Mouse (Mus musculus): ENCODE results near the gene Zmym5.
"Not testable (repeated sequence)": the region's sequence is repeated elsewhere in the genome, so short reads cannot be mapped to it uniquely, and the experiment has no call there.

Gene Zmym5

DNA sequence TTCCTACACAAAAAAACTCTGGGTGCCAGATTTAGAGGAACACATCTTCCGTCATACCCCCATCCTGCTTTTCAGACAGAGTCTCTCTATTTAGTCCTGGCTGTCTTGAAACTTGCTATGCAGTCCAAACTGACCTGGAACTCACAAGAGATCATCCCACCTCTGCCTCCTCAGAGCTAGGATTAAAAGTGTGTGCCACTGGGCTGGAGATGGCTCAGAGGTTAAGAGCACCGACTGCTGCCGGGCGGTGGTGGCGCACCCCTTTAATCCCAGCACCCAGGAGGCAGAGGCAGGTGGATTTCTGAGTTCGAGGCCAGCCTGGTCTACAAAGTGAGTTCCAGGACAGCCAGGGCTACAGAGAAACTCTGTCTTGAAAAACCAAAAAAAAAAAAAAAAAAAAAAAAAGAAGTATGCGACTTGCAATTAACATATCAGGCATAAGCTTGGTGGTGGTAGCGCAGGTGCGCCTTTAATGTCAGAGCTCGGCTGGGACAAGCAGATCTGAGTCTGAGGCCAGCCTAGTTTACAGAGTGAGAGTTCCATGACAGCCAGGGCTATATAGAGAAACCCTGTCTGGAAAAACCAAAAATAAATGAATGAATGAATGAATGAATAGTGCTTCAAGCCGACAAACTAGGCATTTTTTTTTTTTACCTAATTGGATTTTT, 34.8 kb downstream of the Zmym5 start:
- peak; percentile 76 for DNase-seq

DNA sequence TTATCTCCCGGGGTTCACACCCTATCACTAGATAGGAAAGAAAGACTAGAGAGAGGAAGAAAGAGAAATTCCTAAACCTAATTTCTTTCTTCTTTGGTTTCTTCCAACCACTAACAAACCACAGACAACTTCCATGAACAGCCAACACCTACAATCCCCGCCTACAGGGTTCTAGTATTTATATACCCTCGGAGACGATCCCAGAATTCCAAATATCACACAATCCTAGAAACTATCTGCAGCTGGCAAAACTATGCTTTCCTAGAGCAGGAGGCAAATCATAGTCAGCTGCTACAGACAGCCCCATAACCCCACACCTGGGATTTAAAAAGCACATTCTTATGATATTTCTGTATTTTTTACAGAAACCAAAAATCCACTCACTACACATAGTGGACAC, 36.1 kb downstream of the Zmym5 start:
- DNase-seq: peak; percentile 28

- DNase-seq: not testable (repeated sequence)
Measured at GRCm38 (mm10) chr14:56766438-56766837, 45.1 kb downstream of the Zmym5 start.

DNA sequence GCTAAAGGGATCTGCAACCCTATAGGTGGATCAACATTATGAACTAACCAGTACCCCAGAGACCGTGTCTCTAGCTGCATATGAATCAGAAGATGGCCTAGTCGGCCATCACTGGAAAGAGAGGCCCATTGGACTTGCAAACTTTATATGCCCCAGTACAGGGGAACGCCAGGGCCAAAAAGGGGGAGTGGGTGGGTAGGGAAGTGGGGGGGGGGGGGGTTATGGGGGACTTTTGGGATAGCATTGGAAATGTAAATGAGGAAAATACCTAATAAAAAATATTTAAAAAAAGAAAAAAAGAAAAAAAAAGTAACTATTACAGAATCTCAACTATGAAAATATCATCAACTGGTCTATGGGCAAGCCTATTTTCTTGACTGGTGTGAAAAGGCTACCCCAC, 46.4 kb downstream of the Zmym5 start:
- DNase-seq: not testable (repeated sequence)

DNA sequence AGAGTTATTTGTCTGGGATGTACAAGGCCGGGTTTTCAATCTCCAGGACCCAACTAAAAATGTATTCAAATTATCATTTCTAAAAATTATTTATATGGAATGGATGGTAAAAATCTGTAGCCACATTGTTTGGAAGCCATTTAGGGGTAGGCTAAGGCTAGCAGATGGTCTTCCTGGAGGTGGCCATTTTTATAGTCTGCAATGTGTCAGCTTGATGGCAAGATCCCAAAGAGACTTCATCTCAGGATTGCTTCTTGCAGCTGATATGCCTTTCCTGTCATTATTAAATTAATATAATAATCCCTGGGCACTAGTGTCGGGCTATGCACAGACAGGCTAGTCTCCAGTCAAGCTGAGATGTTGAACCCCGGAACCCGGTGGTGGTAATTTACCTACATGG, 60.2 kb downstream of the Zmym5 start:
- no peak for DNase-seq
